Mouse (Mus musculus): Measurements from ENCODE around the gene Usp32.

Usp32 gene

GRCm38 (mm10) chr11:84978113-84978512 is 161.8 kb downstream of the Usp32 start:
- DNase-seq = peak; percentile 72

DNA sequence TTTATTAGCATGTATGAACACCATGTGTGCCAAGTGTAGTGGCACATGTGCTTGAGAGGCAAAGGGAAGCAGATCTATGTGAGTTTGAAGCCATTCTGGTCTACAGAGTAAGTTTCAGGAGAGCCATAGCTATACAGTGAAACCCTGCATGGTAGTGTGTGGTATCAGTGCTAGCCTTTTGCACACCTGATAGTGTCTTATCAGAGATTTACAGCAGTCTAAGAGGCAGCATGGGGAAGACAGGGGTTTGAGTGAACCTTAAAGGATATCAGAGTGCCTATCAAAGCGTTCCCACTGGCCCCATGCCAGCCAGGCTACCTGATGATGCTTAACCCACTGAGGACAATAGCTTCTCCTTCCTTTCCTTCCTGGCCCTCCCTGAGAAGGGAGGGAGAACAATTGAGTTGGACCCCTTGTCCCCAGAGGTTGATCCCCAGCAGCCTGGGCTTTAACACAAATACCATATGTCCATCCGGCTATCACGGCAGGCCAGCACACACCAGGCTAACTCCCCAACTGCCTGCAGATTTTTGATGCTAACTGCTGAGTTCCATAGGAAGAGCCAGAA is 162.5 kb downstream of the Usp32 start:
- DNase-seq = no peak

DNA sequence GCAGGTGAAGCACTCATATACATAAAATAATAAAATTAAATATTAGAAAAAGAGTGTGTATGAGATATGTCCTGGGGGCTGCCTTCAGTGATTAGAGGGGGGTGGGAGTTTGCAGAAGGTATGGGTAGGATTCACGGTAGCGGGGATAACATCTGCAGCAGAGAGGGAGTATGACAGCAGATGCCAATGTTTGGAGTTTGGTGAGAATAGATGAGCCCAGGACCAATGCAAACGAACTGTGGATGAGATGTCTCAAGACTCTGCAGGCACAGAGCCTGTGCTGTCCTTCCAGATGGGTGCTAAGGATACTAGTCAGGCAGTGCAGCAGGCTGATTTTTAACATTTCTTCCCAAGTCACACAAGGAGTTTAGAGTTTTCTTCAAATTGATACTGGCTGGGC is 163.3 kb downstream of the Usp32 start:
- no peak for DNase-seq

DNA sequence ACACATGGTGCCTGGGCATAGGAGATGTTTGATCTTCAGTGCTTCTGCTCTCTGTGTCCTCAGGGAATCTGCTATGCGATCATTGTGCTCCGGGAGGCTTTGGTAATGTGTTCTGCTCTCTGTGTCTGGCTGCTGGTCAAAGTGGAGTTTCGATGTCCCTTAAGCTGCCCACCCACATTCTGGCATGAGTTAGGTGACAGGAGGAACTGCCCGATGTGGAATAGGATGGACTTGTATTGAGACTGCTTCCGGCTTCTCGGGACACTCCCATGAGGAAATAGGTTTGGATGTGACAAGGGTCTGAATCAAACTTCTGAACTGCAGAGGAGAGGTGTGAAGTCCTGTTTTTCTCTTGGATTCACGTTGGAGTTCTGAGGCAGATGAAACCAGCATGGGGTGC is 165.4 kb downstream of the Usp32 start:
- no peak for DNase-seq

GRCm38 (mm10) chr11:84973661-84974060 is 166.3 kb downstream of the Usp32 start:
- no peak for DNase-seq

DNA sequence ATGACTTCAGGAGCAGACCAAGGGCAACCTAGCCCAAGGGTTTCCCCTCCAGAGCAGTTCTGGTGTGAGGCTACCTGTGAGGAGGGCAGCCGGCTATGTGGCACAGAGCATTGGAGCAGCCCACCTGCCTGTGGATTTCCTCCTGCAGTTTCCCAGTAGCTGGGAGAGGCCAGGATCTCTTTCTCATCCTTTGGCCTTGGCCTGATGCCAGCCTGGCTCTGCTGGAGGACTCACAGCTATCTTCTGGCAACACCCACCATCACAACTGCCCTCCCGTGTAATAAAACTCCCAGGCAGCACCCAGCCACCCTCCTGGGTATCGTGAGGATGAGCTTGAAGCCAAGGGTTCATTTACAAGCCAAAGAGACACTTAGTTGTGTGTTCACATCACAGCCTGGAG is 167.9 kb downstream of the Usp32 start:
- DNase-seq = no peak

DNA sequence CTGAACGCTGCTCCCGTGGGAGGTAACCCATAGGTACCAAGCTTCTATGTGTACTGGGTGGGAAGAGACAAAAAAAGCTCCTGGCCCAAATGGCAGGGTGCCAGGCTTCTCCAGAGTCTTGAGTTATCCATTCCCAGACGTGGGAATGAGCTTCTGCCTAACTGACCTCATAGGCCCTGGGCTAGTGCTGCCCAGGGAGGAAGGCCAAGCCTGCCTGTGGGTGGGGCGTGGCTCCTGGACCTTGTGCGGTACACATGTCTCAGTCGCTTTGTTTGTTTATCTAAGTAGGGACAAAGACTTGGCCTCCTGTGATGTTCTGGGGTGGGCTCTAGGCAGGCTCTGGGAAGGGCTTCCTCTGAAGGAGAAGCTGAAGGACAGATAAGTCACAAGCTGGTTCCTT is 171.2 kb downstream of the Usp32 start:
- DNase-seq = peak; percentile 70

GRCm38 (mm10) chr11:84968309-84968708 is 171.7 kb downstream of the Usp32 start:
- no peak for DNase-seq

GRCm38 (mm10) chr11:84967113-84967512 is 172.8 kb downstream of the Usp32 start:
- DNase-seq = no peak

DNA sequence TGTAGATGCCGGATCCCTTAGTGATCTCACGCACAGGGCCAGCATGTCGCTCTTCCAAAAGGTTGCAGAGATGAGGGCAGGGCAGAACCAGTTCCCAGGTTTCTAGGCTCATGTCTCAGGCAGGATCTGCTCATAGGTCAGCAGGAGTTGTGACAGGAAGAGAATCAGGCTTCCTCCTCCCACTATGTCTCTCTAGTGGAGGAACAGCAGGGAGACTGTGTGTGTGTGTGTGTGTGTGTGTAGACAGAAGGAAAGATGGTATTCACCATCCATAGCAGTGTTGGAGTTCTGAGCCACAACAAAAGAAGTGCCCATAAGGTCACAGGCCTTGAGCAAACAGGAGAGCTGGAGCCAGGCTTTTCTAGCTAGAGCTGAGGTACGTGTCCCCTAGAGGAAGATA is 173.3 kb downstream of the Usp32 start:
- no peak for DNase-seq

GRCm38 (mm10) chr11:84963556-84963955 is 176.4 kb downstream of the Usp32 start:
- no peak for DNase-seq

DNA sequence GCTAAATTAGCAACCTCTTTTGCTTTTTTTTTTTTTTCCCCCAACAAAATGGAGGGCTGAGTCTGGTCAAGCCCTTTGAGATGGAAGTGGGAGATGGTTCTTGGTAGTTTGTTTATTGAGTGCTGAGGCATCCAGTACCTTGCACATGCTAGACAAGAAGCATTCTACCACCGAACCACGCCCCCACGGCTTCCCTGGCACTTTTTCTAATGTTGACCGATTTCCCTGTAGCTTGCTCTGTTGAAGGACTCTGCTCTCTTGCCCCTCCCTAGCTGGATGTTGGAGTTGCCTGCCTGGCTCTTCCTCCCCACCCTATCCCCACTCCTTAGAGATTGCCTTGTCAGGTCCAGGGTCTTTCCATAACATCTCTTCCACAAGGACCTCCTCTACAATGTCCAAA is 177.4 kb downstream of the Usp32 start:
- no peak for DNase-seq

GRCm38 (mm10) chr11:84961571-84961970 is 178.4 kb downstream of the Usp32 start:
- no peak for DNase-seq

- DNase-seq = no peak
Observed at GRCm38 (mm10) chr11:84960780-84961179, 179.2 kb downstream of the Usp32 start.

DNA sequence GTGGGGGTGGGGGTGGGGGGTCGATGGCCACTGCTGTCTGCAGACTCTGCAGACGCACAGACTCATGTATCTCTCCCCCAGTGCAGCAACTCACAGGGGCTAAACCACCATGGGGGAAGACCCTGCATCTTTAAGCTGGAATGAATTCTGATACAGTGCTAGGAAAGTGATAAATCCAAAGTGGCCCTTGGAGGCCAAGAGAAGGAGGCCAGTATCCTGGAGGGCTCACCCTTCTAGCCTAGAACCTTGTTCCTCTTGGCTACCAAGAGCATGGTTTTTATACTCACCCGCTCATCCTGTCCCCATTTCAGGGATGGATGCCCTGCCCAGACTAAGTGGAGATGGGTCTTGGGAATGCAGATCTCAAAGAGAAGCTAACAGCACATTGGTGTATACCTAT is 179.7 kb downstream of the Usp32 start:
- DNase-seq = no peak

- DNase-seq = peak; percentile 81
Observed at GRCm38 (mm10) chr11:84959701-84960181, 180.2 kb downstream of the Usp32 start.

DNA sequence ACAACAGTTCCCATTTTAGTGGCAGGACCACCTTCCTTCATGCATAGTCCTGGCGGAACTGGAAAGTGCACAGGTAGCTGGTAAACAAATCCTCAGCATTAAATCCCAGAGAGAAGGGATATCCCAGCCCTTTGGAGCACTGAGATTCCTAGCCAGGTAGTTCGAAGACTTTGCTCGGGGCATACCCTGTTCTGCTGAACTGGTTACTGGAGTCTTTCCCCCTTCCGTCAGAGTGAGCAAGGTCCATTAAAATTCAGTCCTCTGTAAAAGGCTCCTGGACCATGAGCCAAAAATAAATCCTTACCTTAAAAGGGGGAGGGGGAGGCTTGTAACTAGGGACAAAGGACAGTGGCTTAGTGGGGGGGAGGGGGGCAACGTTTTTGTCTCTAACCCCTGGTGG is 180.8 kb downstream of the Usp32 start:
- DNase-seq = peak; percentile 49

DNA sequence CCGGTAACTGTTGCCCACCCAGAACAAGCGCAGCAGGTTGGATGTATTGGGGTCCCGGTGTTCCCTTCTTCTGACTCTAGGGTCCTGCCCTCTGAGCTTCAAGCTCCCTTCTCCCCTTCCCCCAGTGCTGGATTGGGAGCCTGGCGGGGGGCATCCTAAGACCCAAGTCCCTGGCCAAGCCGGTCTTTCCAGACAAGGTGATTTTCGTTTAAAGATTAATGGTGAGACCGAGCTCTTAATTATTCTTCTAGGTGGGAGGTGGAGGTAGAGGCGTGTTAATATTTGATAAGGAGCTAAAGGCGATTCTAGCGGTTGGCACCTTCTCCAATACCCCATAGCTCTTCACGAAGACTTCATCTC is 181.7 kb downstream of the Usp32 start:
- peak; percentile 53 for DNase-seq

GRCm38 (mm10) chr11:84957591-84958270 is 182.2 kb downstream of the Usp32 start, which contains the start of gene Car4:
Gene Car4, plus strand, starts transcription at chr11:84957786.
- DNase-seq = peak; percentile 55

DNA sequence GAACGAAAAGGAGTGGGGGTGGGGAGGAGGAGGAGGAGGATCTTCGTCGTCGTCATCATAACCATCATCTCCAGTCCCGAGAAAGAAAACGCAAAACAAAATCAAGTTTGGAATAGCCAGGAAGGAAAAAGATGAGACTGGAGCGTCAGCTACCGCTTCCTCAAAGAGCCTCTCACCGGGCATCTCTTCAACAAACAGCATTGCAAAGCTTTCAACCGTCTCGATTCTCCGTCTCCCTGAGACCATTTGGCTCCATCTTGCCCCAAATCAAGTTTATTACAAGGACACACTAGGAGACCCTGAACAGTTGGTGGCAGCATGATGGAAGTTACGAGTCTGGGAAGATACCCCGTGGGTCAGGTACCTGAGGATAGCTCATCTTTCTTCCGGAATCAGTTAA is 182.8 kb downstream of the Usp32 start:
- no peak for DNase-seq

- no peak for DNase-seq
Observed at GRCm38 (mm10) chr11:84956400-84956799, 183.6 kb downstream of the Usp32 start.

GRCm38 (mm10) chr11:84952611-84953010 is 187.3 kb downstream of the Usp32 start:
- DNase-seq = no peak

DNA sequence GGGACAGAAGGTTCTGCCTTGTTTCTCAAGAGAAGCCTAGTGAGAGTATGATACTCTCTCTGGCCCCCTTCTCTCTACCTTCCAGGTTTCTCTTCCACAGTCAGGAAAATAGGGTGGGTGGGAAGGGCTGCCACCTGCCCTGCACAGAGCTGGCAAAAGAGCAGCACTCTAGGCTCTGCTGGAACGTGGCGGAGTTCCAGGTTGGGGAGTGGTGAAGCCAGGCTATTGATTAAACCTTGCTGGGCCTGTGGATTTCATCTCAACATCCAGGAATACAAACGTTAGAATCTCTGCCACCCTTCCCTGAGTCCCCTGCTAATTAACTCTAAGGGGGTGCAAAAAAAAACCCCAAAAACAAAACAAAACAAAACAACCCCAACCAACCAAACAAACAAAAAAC is 191.4 kb downstream of the Usp32 start:
- peak; percentile 76 for DNase-seq

DNA sequence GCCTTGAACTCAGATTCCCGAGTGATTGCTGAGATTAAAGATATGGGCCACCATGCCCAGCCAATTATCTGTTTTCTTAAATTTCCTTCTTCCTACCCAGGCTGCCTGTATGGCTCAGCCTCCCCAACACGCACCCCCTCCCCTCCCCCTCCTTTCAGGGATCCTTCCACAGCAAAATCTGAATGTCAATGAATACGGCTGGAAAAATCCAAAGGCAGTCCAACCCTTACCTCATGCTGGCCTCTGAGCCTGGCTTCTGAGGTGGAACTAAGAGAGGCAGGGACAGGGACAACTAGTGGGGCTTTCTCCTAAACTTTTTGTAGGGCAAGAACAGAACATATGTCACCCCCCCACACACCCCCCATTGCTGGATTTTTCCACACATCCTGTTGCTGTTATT is 191.8 kb downstream of the Usp32 start:
- DNase-seq = no peak

DNA sequence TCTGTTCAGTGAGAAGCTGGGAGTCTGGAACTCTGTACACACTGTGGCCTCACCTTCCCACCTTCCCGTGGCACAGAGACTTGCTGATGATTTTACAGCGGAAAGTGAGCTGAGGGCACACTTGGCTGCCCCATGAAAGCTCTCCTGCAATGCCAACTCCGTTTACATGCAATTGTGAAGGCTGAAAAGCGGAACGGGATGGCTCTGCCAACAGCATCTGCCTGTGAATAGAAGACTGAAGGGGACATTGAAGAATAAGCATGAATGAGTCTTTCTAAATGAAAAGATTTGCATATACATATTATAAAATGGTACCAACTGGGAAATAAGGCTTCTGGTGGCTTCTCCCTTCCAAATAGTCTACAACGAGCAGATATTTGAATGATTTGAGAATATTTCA is 192.8 kb downstream of the Usp32 start:
- no peak for DNase-seq

Measured in kidney, adult 18-20 months (tissue).